Mouse (Mus musculus) embryonic fibroblast, embryonic 13.5 days (primary cell): ENCODE data around the gene Ak8.

Source experiments
- CTCF ChIP-seq: IDR thresholded peaks from 2 replicates; pipeline ENCODE4 v1.5.1; 2011; ENCODE audit warnings: mild to moderate bottlenecking, control low read depth, low read length, moderate library complexity, borderline replicate concordance; ENCODE audit not compliant: insufficient read depth
- POLR2A ChIP-seq: IDR thresholded peaks from 2 replicates; pipeline ENCODE4 v1.6.1; 2011; ENCODE audit warnings: low read depth, mild to moderate bottlenecking, control low read depth, low read length, moderate library complexity

DNA sequence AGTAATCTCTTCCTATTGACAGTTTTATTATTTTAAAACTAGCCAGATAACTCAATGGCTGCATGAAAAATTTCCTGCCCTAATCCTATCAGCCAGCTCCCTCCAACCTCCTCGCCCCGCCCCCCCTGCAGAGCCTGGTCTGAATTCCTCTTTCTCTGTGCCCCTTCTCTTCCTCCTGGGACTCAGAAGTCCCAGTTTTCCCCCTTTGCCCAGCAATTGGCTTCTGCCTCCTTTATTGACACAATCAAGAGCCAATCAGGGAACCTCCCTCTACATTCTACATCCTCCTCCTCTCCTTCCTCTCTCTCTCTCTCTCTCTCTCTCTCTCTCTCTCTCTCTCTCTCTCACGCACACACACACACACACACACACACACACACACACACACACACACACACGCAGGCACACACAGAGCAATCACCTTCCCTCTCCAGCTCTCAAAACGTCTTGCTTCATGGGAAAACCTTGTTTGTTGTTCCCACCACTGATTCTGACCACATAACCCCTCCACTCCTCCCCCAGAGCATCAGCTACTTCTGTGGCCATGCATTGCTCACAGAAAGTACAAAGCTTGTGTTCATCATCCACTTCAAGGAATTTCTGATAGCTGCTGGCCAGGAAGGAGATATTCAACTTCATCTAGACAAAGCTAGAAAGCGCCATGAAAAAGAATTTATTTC lies 93.1 kb downstream of the Ak8 start:
- TF ChIP-seq CTCF: no peak
- no peak for TF ChIP-seq POLR2A
